Mouse (Mus musculus): ENCODE data around the gene Decr2. TPM values are rescaled to one million over a fixed set of nuclear protein-coding genes. Genes with fewer than 3 reads are reported as not detected.
A peak's percentile ranks its signal among the peaks of the same experiment; 100 is the strongest.
"Not testable (repeated sequence)": the region's sequence is repeated elsewhere in the genome, so short reads cannot be mapped to it uniquely, and the experiment has no call there.

The Decr2 gene
- total RNA-seq, 2 experiments from 2014 or later: 24.3 to 26.3 TPM

GRCm38 (mm10) chr17:26115205-26115898 lies 25.2 kb upstream of the Decr2 start:
- no peak for DNase-seq (ENCODE audit: low spot score in 2 of 2)
- intact Hi-C loops (cut with DNase I): no loop called here

- DNase-seq (ENCODE audit: low spot score in 2 of 2); intact Hi-C loops (cut with DNase I): not testable (repeated sequence)
Measured at GRCm38 (mm10) chr17:26114461-26114860, 24.3 kb upstream of the Decr2 start.

- no peak for DNase-seq (ENCODE audit: low spot score in 2 of 2)
- intact Hi-C loops (cut with DNase I): no loop called here
Measured at GRCm38 (mm10) chr17:26114061-26114460, 23.9 kb upstream of the Decr2 start.

- DNase-seq (ENCODE audit: low spot score in 2 of 2): peak; percentile 51 to 64
- intact Hi-C loops (cut with DNase I): no loop called here
Measured at GRCm38 (mm10) chr17:26113181-26113948, 23.2 kb upstream of the Decr2 start, which contains the start of gene Tmem8. Tmem8 (plus strand) TSS chr17:26113299.

- intact Hi-C loops (cut with DNase I): no loop called here
- DNase-seq (ENCODE audit: low spot score in 2 of 2): no peak
Measured at GRCm38 (mm10) chr17:26112751-26113150, 22.6 kb upstream of the Decr2 start.

GRCm38 (mm10) chr17:26111722-26112121 lies 21.6 kb upstream of the Decr2 start:
- intact Hi-C loops (cut with DNase I): no loop called here
- DNase-seq (ENCODE audit: low spot score in 2 of 2): no peak

- no peak for DNase-seq (ENCODE audit: low spot score in 2 of 2)
- intact Hi-C loops (cut with DNase I): no loop called here
Measured at GRCm38 (mm10) chr17:26111024-26111423, 20.9 kb upstream of the Decr2 start.

GRCm38 (mm10) chr17:26110156-26110555 lies 20.0 kb upstream of the Decr2 start:
- no peak for DNase-seq (ENCODE audit: low spot score in 2 of 2)
- intact Hi-C loops (cut with DNase I): no loop called here

- DNase-seq (ENCODE audit: low spot score in 2 of 2): no peak
- intact Hi-C loops (cut with DNase I): no loop called here
Measured at GRCm38 (mm10) chr17:26105619-26106018, 15.5 kb upstream of the Decr2 start.

GRCm38 (mm10) chr17:26101478-26101877 lies 11.3 kb upstream of the Decr2 start:
- DNase-seq (ENCODE audit: low spot score in 2 of 2): no peak
- intact Hi-C loops (cut with DNase I): no loop called here

GRCm38 (mm10) chr17:26100166-26100565 lies 10.0 kb upstream of the Decr2 start:
- DNase-seq (ENCODE audit: low spot score in 2 of 2): no peak
- intact Hi-C loops (cut with DNase I): no loop called here

- intact Hi-C loops (cut with DNase I); DNase-seq (ENCODE audit: low spot score in 2 of 2): not testable (repeated sequence)
Measured at GRCm38 (mm10) chr17:26099316-26099715, 9.2 kb upstream of the Decr2 start.

- intact Hi-C loops (cut with DNase I): no loop called here
- no peak for DNase-seq (ENCODE audit: low spot score in 2 of 2)
Measured at GRCm38 (mm10) chr17:26098461-26098860, 8.3 kb upstream of the Decr2 start.

GRCm38 (mm10) chr17:26095121-26095740 lies 5.1 kb upstream of the Decr2 start, which contains the start of gene Nme4:
Nme4 (minus strand) TSS chr17:26095602.
- intact Hi-C loops (cut with DNase I): no loop called here
- peak; percentile 34 to 65 for DNase-seq (ENCODE audit: low spot score in 2 of 2)

- DNase-seq (ENCODE audit: low spot score in 2 of 2): no peak
- intact Hi-C loops (cut with DNase I): loop anchor here (5.0 kb wide), 1 partner anchor 52 kb away; no protein-coding TSS in a partner anchor
Measured at GRCm38 (mm10) chr17:26094531-26095110, 4.5 kb upstream of the Decr2 start.

GRCm38 (mm10) chr17:26087059-26087564 lies 3.0 kb downstream of the Decr2 start:
- intact Hi-C loops (cut with DNase I): no loop called here
- no peak for DNase-seq (ENCODE audit: low spot score in 2 of 2)

GRCm38 (mm10) chr17:26080867-26081266 lies 9.3 kb downstream of the Decr2 start:
- intact Hi-C loops (cut with DNase I): no loop called here
- DNase-seq (ENCODE audit: low spot score in 2 of 2): no peak

- DNase-seq (ENCODE audit: low spot score in 2 of 2): peak in 1 of 2 experiments; percentile 63
- intact Hi-C loops (cut with DNase I): no loop called here
Measured at GRCm38 (mm10) chr17:26078851-26079250, 11.3 kb downstream of the Decr2 start.

GRCm38 (mm10) chr17:26075246-26075645 lies 14.9 kb downstream of the Decr2 start:
- no peak for DNase-seq (ENCODE audit: low spot score in 2 of 2)
- intact Hi-C loops (cut with DNase I): no loop called here

- intact Hi-C loops (cut with DNase I): no loop called here
- DNase-seq (ENCODE audit: low spot score in 2 of 2): no peak
Measured at GRCm38 (mm10) chr17:26070136-26070535, 20.0 kb downstream of the Decr2 start.

Measured in left cerebral cortex, postnatal 14 days (tissue).